Mouse (Mus musculus) gastrocnemius, adult 2 months (tissue): Measurements from ENCODE around the gene Gm45140. TPM values are rescaled to one million over a fixed set of nuclear protein-coding genes. Genes with fewer than 3 reads are reported as not detected.

Experiments
- DNase-seq: peaks from one replicate; pipeline ENCODE4 v3.0.0; 2022
- H3K27ac ChIP-seq: fragments of 200-600 bp; 2 replicates; pipeline ENCODE4 v1.8.1; 2022; ENCODE audit warnings: mild to moderate bottlenecking
- H3K4me3 ChIP-seq: fragments of 200-600 bp; 2 replicates; pipeline ENCODE4 v1.8.1; 2022; ENCODE audit warnings: mild to moderate bottlenecking, moderate library complexity
- CTCF ChIP-seq: fragments of 200-600 bp; IDR thresholded peaks from 2 replicates; pipeline ENCODE4 v1.8.1; 2022; ENCODE audit warnings: antibody characterized with exemption, mild to moderate bottlenecking, moderate library complexity
- intact Hi-C: fragments of 180-260 bp; cut with DNase I; formaldehyde crosslinking; loops from one replicate; pipeline ENCODE4 v1.15.1; 2025
- total RNA-seq, 2 experiments: library from RNA; stranded (reverse); gene quantifications; 2 replicates each; pipeline ENCODE4 v1.2.3; 2021

Gene Gm45140
- total RNA-seq, 2 experiments from 2014 or later, result 0.45 to 1.7 TPM

DNA sequence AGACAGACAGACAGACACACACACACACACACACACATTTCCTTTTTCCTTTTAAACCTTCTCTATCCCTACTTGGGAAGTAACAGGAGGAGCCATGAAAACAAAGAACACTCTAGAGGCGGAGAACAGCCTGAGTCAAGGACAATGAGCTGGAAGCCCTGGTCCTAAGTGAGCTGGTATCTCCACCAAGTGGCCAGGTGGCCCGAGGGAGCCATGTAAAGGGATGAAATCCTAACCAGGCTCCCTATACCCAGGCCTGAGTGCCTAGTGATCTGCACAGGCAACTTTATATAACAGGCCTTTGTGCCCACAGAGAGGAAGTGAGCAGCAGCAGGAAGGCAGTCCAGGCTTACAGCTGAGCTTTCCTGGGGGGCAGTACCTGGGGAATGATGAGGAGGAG lies 28.7 kb downstream of the Gm45140 start:
- no peak for DNase-seq
- intact Hi-C loops, result no loop called here
- Histone ChIP-seq H3K27ac (peak overlapping the region; percentile 54; the same call in 1 of the 2 replicates), H3K4me3 (no peak overlapping the region)
- TF ChIP-seq CTCF, result no peak

DNA sequence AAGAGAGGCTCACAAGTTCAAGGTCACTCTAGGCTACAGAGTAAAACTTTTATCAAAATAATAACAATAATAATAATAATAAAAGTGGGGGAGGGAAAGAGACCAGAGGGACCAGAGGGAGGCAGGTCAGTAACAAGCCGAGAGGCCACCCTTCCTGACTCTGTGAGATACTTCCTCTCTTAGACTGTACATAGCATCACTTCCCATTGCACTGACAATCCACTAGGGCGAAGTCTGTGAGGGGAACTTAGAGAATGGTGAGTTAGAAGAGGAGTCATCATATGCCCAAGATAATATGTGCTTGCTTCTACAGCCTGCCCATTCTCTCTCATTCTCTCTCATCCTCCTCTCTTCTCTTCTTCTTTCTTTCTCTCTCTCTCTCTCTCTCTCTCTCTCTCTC lies 29.6 kb downstream of the Gm45140 start:
- intact Hi-C loops, result no loop called here
- Histone ChIP-seq H3K4me3 (no peak overlapping the region), H3K27ac (no peak overlapping the region)
- no peak for TF ChIP-seq CTCF
- DNase-seq, result no peak

DNA sequence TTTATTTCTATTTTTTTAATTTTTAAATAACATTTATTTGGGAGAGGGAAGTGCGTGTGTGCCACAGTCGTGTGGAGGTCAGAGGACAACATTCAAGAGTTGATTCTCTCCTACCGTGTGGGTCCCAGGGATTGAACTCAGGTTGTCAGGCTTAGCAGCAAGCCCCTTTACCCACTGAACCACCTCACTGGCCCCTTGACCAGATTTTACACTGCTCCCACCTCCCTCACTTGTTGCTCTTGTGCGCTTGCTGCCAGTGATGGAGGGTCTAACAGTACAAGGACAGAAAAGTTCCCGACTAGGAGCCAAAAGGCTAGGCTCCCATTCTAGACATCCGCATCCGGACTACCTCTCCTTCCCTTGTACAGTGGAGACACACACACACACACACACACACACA lies 30.1 kb downstream of the Gm45140 start:
- intact Hi-C loops, result no loop called here

DNA sequence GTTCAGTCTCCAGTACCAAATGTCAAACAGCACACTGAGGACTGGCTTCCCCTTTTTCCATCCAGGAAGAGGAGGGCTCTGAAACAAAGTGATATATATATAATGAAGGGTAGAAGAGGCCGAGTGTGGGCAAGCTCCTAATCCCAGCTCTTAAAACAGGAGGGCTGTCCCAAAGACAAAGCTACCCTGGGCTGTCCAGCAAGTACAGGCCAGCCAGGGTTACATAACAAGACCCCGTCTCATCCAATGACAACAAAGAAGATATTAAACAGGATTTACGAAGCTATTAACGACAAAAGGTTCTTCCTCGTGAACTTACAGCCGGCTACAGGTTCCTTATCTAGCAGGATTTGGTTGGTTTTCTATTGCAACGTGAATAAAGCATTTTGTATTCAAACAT lies 30.7 kb downstream of the Gm45140 start:
- TF ChIP-seq CTCF, result no peak
- Histone ChIP-seq H3K27ac (no peak overlapping the region), H3K4me3 (no peak overlapping the region)
- intact Hi-C loops, result no loop called here
- no peak for DNase-seq

More for the DNA sequence above, 30.1 kb downstream of the Gm45140 start:
- no peak for TF ChIP-seq CTCF
- DNase-seq, result no peak
- H3K4me3 ChIP-seq, result no peak overlapping the region
- no peak overlapping the region for H3K27ac ChIP-seq

DNA sequence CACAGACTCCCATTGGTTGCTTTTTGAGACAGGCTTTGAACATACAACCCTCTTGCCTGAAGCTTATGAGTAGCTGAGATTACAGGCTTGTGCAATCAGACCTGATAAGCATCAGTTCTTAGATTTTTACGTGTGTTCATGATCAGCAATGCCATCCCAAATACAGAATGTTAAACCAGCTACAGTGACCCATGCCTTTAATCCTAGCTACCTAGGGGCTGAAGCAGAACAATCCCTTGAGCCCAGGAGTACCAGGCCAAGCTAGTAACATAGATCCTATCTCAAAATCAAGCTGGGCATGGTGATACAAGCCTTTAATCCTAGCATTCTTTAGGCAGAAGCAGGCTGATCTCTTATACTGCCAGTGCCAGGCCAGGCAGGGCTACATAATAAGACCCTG lies 31.6 kb downstream of the Gm45140 start:
- intact Hi-C loops, result no loop called here
- no peak for TF ChIP-seq CTCF
- no peak for DNase-seq
- no peak overlapping the region for H3K4me3 ChIP-seq
- no peak overlapping the region for H3K27ac ChIP-seq

DNA sequence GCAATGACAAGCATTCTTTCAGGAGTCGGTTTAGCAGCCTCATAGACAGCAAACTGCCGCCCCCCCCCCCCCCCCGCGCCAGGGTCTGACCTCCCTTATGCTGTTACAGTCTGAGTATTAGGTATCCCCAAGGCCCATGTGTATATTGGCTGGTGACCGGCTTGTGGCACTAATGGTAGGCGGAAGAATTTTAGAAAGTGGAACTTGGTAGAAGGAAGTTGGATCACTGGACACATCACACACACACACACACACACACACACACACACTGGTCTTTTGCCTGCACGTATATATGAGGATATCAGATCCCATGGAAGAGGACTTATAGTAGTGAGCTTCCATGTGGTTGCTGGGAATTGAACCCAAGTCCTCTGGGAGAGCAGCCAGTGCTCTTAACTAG lies 33.1 kb downstream of the Gm45140 start:
- no peak for TF ChIP-seq CTCF

DNA sequence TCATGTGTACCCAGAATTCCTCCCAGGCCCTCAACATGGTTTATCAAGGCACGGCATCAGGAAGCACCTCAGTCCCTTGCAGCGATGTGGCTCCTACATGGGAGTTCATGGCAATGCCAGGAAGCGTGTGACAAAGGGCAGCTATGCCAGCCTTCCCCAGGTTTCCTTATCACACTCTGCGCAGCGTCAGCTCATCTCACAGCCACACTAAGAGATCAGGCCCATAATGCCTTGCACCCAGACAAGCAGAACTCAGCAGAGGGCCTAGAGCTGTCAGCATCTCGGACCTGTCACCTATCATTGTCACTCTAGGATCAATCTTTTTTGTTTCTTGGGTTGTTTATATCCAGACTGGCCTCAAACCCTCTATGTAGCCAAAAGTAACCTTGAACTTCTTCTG lies 36.0 kb downstream of the Gm45140 start:
- H3K4me3 ChIP-seq, result no peak overlapping the region
- intact Hi-C loops, result no loop called here
- H3K27ac ChIP-seq, result no peak overlapping the region
- no peak for DNase-seq
- TF ChIP-seq CTCF, result no peak

More for the DNA sequence above, 33.1 kb downstream of the Gm45140 start:
- intact Hi-C loops, result no loop called here
- Histone ChIP-seq H3K4me3 (no peak overlapping the region), H3K27ac (no peak overlapping the region)
- no peak for DNase-seq

DNA sequence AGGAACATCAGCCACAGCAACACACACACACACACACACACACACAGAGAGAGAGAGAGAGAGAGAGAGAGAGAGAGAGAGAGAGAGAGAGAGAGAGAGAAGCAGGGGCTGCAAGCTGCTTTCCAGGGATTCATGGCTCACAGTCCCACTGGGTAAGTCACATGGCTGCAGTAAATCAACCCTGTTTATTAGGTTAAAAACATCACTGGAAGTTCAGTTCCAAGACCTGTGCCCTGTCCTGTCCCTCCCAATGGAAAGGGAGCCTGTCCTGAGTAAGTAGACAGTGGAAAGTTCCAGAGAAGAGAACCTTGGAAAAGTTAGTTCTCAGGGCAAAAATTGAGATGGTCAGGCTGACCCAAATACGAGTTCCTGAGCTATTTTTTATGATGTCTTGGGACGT lies 38.3 kb downstream of the Gm45140 start:
- H3K4me3 ChIP-seq, result no peak overlapping the region
- TF ChIP-seq CTCF, result no peak
- intact Hi-C loops, result no loop called here
- peak overlapping the region; percentile 46 for H3K27ac ChIP-seq
- no peak for DNase-seq

- no peak for DNase-seq
Measured at GRCm38 (mm10) chr6:87796251-87796880, 39.2 kb downstream of the Gm45140 start.

DNA sequence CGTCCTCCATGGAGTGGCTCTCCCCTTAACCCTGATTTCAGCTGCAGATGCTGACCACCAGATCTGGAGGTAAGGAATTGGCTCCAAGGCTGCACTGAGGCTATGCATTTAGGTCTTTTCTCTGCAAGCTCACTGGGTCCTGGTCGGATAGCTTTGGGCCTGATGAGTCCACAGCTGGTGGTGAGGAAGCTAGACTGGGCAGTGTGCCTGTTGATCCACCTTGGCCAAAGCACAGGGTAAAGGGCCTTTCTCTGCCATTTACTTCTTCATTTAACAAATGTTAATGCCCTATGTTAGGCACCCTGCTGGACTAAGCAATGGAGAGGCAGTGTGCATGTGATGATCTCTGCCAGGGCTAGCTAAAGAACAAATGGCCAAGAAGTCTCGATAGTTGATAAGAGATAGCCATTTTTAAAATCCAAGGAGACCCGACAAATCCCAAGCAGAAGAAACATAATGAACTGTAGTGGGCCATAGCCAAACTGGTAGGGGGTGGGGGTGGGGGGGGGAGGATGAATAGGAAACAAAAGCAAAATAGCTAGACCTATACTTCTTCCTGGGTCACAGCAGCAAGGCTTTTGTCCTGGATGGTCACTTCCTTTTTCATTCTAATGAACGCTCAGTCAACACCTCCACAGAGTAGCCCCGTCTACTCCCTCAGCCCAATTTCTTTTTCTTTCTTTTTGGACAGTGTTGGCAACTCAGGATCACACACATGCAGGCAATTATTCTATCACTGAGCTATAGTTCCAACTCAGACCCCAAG lies 40.0 kb downstream of the Gm45140 start:
- no peak for TF ChIP-seq CTCF
- Histone ChIP-seq H3K4me3 (no peak overlapping the region), H3K27ac (no peak overlapping the region)
- DNase-seq, result no peak
- intact Hi-C loops, result no loop called here

More at GRCm38 (mm10) chr6:87796251-87796880, 39.2 kb downstream of the Gm45140 start:
- H3K27ac ChIP-seq, result 0 out of 2 replicates have a peak overlapping the region, but pooled peaks have one; percentile 20
- TF ChIP-seq CTCF, result no peak
- H3K4me3 ChIP-seq, result no peak overlapping the region
- intact Hi-C loops, result no loop called here

DNA sequence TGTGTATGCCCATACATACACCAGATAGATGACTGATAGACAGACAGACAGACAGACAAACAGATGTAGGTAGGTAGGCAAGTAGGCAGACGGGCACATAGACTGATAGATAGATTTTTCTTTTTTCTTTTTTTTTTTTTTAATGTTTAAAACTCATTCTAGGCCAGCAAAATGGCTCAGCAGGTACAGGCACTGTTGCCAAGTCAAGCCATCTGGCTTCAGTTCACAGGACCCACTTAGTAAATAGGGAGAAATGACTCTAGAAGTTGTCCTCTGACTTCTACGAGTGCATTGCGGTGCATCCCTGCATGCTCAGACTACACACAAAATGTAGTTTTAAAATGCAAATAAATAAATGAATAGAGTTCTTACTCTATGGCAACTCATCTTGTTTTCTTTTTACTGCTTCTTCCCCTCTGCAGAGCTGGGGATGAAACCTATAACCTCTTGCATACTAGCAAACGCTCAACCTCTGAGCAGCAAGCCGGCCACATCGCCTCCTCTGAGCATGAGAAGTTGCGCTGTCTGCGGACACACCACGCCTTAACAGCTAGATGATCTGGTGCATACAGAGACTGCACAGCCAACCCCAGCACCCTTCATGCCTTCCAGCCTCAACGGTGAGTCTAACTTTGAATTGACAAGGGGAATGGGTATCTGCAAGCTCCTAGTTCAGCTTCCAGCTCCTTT lies 41.6 kb downstream of the Gm45140 start:
- intact Hi-C loops, result no loop called here
- DNase-seq, result no peak
- Histone ChIP-seq H3K4me3 (no peak overlapping the region), H3K27ac (no peak overlapping the region)
- no peak for TF ChIP-seq CTCF

GRCm38 (mm10) chr6:87791826-87792225 lies 43.8 kb downstream of the Gm45140 start:
- Histone ChIP-seq H3K4me3 (no peak overlapping the region), H3K27ac (no peak overlapping the region)
- no peak for DNase-seq
- intact Hi-C loops, result no loop called here
- no peak for TF ChIP-seq CTCF
